Comparison of ENCODE assay signal across 19 mouse cellular contexts in the genomic region with DNA sequence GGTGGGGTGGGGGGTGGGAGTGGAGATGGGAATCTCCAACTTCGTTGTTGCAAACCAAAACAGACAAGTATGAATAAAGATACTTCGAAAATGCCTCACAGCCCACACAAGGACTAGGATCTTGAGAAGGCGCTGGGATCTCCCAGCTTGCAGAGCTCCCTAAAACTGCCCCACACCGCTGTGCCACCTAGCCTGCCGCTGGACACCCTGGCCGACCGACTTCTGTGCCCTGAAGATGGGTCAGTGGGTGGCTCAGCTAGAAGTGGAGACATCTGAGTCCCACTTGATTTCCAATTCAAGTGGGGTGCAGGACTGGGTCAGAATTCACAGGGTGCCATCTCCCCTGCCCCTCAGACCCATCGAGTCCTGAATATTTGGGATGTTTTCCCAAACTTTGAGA. TPM values are rescaled to one million over a fixed set of nuclear protein-coding genes. Genes with fewer than 3 reads are reported as not detected.
DNase-seq lines count a peak whose midpoint lies in the region; ATAC-seq and TF ChIP-seq lines count a peak whose summit lies in the region.
"Had no signal": no experiment of that assay in that cellular context is flagged by ENCODE, and none has a peak within 500 bp of the region (broad histone marks: within the 10 kb centered on the region; RNA-seq: fewer than 3 reads in every experiment).

No protein-coding gene starts in this region.

- WGBS in heart, embryonic 11.5 days (ENCODE audit: insufficient replicate concordance): 39% methylated on average over 8 of the region's 8 CpGs
- 68% methylated on average over 8 of the region's 8 CpGs for WGBS in heart, adult 2 months
- WGBS in kidney, embryonic 14.5 days: 21% methylated on average over 8 of the region's 8 CpGs
- 10% methylated on average over 8 of the region's 8 CpGs for WGBS in embryonic facial prominence, embryonic 10.5 days
- WGBS in embryonic facial prominence, embryonic 14.5 days: 33% methylated on average over 6 of the region's 8 CpGs
- WGBS in liver, embryonic 11.5 days: 20% methylated on average over 8 of the region's 8 CpGs

- intact Hi-C loops in heart, adult 2 months (cut with DNase I): no loop called here

- peak overlapping the region; percentile 10; the same call in 1 of the 2 replicates for H3K27ac ChIP-seq in heart, embryonic 11.5 days (ENCODE audit: low read depth, low read length)
- no peak overlapping the region for H3K27ac ChIP-seq in heart, adult 2 months
- peak overlapping the region; percentile 37; the same call in 1 of the 2 replicates for H3K27ac ChIP-seq in kidney, embryonic 14.5 days (ENCODE audit: low read depth, low read length)
- no peak overlapping the region for H3K27ac ChIP-seq in embryonic facial prominence, embryonic 10.5 days (replicated peaks)
- no peak overlapping the region for H3K27ac ChIP-seq in embryonic facial prominence, embryonic 14.5 days (replicated peaks; ENCODE audit: low read depth, low read length)
- no peak overlapping the region for H3K27ac ChIP-seq in liver, embryonic 11.5 days (ENCODE audit: low read depth, low read length)
- H3K27ac ChIP-seq: heart, embryonic 15.5 days had no signal

- no peaks in the 10 kb centered on the region for H3K79me2 ChIP-seq in heart, adult 2 months (replicated peaks; ENCODE audit: control insufficient read depth, insufficient read depth, low read length)

- 0 out of 2 replicates have a peak overlapping the region, but pooled peaks have one; percentile 75 for H3K4me3 ChIP-seq in heart, embryonic 11.5 days (ENCODE audit: low read depth, low read length)
- H3K4me3 ChIP-seq in heart, adult 2 months: no peak overlapping the region
- H3K4me3 ChIP-seq in kidney, embryonic 14.5 days (ENCODE audit: low read length): peak overlapping the region; percentile 92
- H3K4me3 ChIP-seq in embryonic facial prominence, embryonic 10.5 days: peak overlapping the region; percentile 77; the same call in 1 of the 2 replicates
- peak overlapping the region; percentile 59; the same call in 1 of the 2 replicates for H3K4me3 ChIP-seq in embryonic facial prominence, embryonic 14.5 days (ENCODE audit: low read depth, low read length)
- no peak overlapping the region for H3K4me3 ChIP-seq in liver, embryonic 11.5 days (ENCODE audit: low read depth, low read length)

- H3K27me3 ChIP-seq in heart, embryonic 11.5 days (ENCODE audit: control insufficient read depth, insufficient read depth, low read length): peaks cover 78% of the 10 kb centered on the region
- peaks cover 15% of the 10 kb centered on the region for H3K27me3 ChIP-seq in heart, adult 2 months (ENCODE audit: control insufficient read depth, insufficient read depth, low read length)
- H3K27me3 ChIP-seq in kidney, embryonic 14.5 days (ENCODE audit: control insufficient read depth, insufficient read depth, low read length): peaks cover 23% of the 10 kb centered on the region
- peaks cover 100% of the 10 kb centered on the region for H3K27me3 ChIP-seq in embryonic facial prominence, embryonic 10.5 days (replicated peaks; ENCODE audit: low read depth, poor library complexity, severe bottlenecking)
- H3K27me3 ChIP-seq in embryonic facial prominence, embryonic 14.5 days (replicated peaks; ENCODE audit: control insufficient read depth, insufficient read depth, low read length): peaks cover 97% of the 10 kb centered on the region
- peaks cover 99% of the 10 kb centered on the region for H3K27me3 ChIP-seq in liver, embryonic 11.5 days (replicated peaks; ENCODE audit: control insufficient read depth, insufficient read depth, low read length)

- TF ChIP-seq EP300 in heart, adult 2 months (IDR thresholded peaks at IDR 0.05; ENCODE audit: insufficient read depth, low read depth, low read length): no peak

- no peak for TF ChIP-seq CTCF in heart, adult 2 months (IDR thresholded peaks at IDR 0.05)

- TF ChIP-seq POLR2A in heart, adult 2 months (IDR thresholded peaks at IDR 0.05; ENCODE audit: insufficient read depth, low read depth, low read length): no peak

- H3K9me3 ChIP-seq in heart, embryonic 11.5 days (replicated peaks; ENCODE audit: control insufficient read depth, low read length): no peaks in the 10 kb centered on the region
- no peaks in the 10 kb centered on the region for H3K9me3 ChIP-seq in kidney, embryonic 14.5 days (ENCODE audit: control insufficient read depth, low read length)
- H3K9me3 ChIP-seq in embryonic facial prominence, embryonic 10.5 days: peaks cover 4% of the 10 kb centered on the region; the same call in 1 of the 2 replicates
- H3K9me3 ChIP-seq in embryonic facial prominence, embryonic 14.5 days (ENCODE audit: control insufficient read depth, low read length): no peaks in the 10 kb centered on the region
- no peaks in the 10 kb centered on the region for H3K9me3 ChIP-seq in liver, embryonic 11.5 days (ENCODE audit: control insufficient read depth, low read length)
- H3K9me3 ChIP-seq: heart, embryonic 15.5 days had no signal

- H3K4me1 ChIP-seq in heart, embryonic 11.5 days (ENCODE audit: control insufficient read depth, insufficient read depth, low read length): peaks cover 26% of the 10 kb centered on the region
- no peaks in the 10 kb centered on the region for H3K4me1 ChIP-seq in heart, adult 2 months (ENCODE audit: control insufficient read depth, insufficient read depth, low read length)
- H3K4me1 ChIP-seq in kidney, embryonic 14.5 days (ENCODE audit: control insufficient read depth, insufficient read depth, low read length): peaks cover 37% of the 10 kb centered on the region; the same call in 1 of the 2 replicates
- peaks cover 70% of the 10 kb centered on the region for H3K4me1 ChIP-seq in embryonic facial prominence, embryonic 10.5 days
- H3K4me1 ChIP-seq in embryonic facial prominence, embryonic 14.5 days (ENCODE audit: control insufficient read depth, insufficient read depth, low read length): peaks cover 7% of the 10 kb centered on the region
- no peaks in the 10 kb centered on the region; the same call in none of the 2 replicates for H3K4me1 ChIP-seq in liver, embryonic 11.5 days (replicated peaks; ENCODE audit: control insufficient read depth, insufficient read depth, low read length)

- no peak for DNase-seq in heart, adult 2 months
- DNase-seq in kidney, postnatal 4 days: no peak
- no peak for DNase-seq in embryonic facial prominence, embryonic 10.5 days (ENCODE audit: low spot score)
- no peak for DNase-seq in embryonic facial prominence, embryonic 14.5 days (ENCODE audit: low spot score)
- no peak for DNase-seq in liver, embryonic 11.5 days (ENCODE audit: low spot score)
- DNase-seq: adrenal gland, postnatal 25 days; cerebellum, adult 8-10 months; gastrocnemius, postnatal 14 days; kidney, postnatal 14 days; liver; lung, adult 18-20 months; retina, postnatal 1 day; thymus, postnatal 36 days had no signal

- no peak overlapping the region for H3K9ac ChIP-seq in heart, embryonic 11.5 days (ENCODE audit: low read depth, low read length)
- no peak overlapping the region for H3K9ac ChIP-seq in heart, adult 2 months (ENCODE audit: low read depth, low read length)
- peak overlapping the region; percentile 98 for H3K9ac ChIP-seq in kidney, embryonic 14.5 days (ENCODE audit: low read depth, low read length)
- peak overlapping the region; percentile 15; the same call in 1 of the 2 replicates for H3K9ac ChIP-seq in embryonic facial prominence, embryonic 14.5 days (ENCODE audit: low read depth, low read length)
- no peak overlapping the region for H3K9ac ChIP-seq in liver, embryonic 11.5 days (ENCODE audit: low read depth, low read length)
- H3K9ac ChIP-seq: heart, embryonic 15.5 days had no signal

- no peak for ATAC-seq in heart, embryonic 11.5 days (replicated peaks; ENCODE audit: insufficient number of reproducible peaks, low FRiP score, low TSS enrichment)
- no peak for ATAC-seq in kidney, embryonic 14.5 days (ENCODE audit: low FRiP score, low TSS enrichment)
- ATAC-seq in embryonic facial prominence, embryonic 14.5 days (ENCODE audit: low read depth): no peak
- ATAC-seq in liver, embryonic 11.5 days (replicated peaks; ENCODE audit: low FRiP score): no peak

- peak overlapping the region; percentile 91 for H3K4me2 ChIP-seq in heart, embryonic 11.5 days
- H3K4me2 ChIP-seq in kidney, embryonic 14.5 days (replicated peaks; ENCODE audit: low read depth, low read length): peak overlapping the region; percentile 57
- H3K4me2 ChIP-seq in embryonic facial prominence, embryonic 14.5 days (ENCODE audit: low read depth, low read length): peak overlapping the region; percentile 91; the same call in 1 of the 2 replicates
- H3K4me2 ChIP-seq in liver, embryonic 11.5 days: no peak overlapping the region

- H3K36me3 ChIP-seq in heart, embryonic 11.5 days (ENCODE audit: control insufficient read depth, insufficient read depth, low read length): no peaks in the 10 kb centered on the region
- no peaks in the 10 kb centered on the region for H3K36me3 ChIP-seq in heart, adult 2 months (ENCODE audit: control insufficient read depth, insufficient read depth, low read length)
- H3K36me3 ChIP-seq in kidney, embryonic 14.5 days (ENCODE audit: control insufficient read depth, insufficient read depth, low read length): peaks cover 41% of the 10 kb centered on the region
- H3K36me3 ChIP-seq in embryonic facial prominence, embryonic 10.5 days (replicated peaks): peaks cover 21% of the 10 kb centered on the region
- no peaks in the 10 kb centered on the region for H3K36me3 ChIP-seq in embryonic facial prominence, embryonic 14.5 days (ENCODE audit: control insufficient read depth, insufficient read depth, low read length)
- H3K36me3 ChIP-seq in liver, embryonic 11.5 days (ENCODE audit: control insufficient read depth, insufficient read depth, low read length): no peaks in the 10 kb centered on the region; the same call in 1 of the 2 replicates
- H3K36me3 ChIP-seq: heart, embryonic 15.5 days had no signal

RNA-seq across cellular contexts. Expression of a gene that starts 5.7 kb away (rescaled TPM):
- 12.7 and 14.1 TPM in 2 replicates for polyA plus RNA-seq in heart, embryonic 11.5 days (2014; fragmentation: Nextera tagmentation; extraction: Ambion mirVana)
- 1 to 10 TPM; 2.0 to 2.2 TPM for total RNA-seq in heart, adult 2 months (2021)
- polyA plus RNA-seq in heart, adult 2 months (2012; rRNA removed): 0.97 and 2.0 TPM in 2 replicates
- 48.3 and 52.3 TPM in 2 replicates for polyA plus RNA-seq in kidney, embryonic 14.5 days (2014; fragmentation: Nextera tagmentation; extraction: Ambion mirVana)
- 11.7 and 15.2 TPM in 2 replicates for polyA plus RNA-seq in embryonic facial prominence, embryonic 10.5 days (2016; fragmentation: Nextera tagmentation; extraction: Ambion mirVana)
- polyA plus RNA-seq in embryonic facial prominence, embryonic 14.5 days (2014; fragmentation: Nextera tagmentation; extraction: Ambion mirVana): 7.4 and 9.4 TPM in 2 replicates
- polyA plus RNA-seq in liver, embryonic 11.5 days (2014; fragmentation: Nextera tagmentation; extraction: Ambion mirVana): 2.6 and 3.4 TPM in 2 replicates
- total RNA-seq: common myeloid progenitor, adult 5-6 weeks; megakaryocyte-erythroid progenitor cell, adult 5-6 weeks; neutrophil, adult 5-6 weeks had no signal

RNA-seq across cellular contexts. Expression of a gene that starts 6.0 kb away (rescaled TPM):
- polyA plus RNA-seq in heart, embryonic 11.5 days (2014; fragmentation: Nextera tagmentation; extraction: Ambion mirVana): 0.69 and 1.2 TPM in 2 replicates
- total RNA-seq in heart, adult 2 months (2021): under 1 TPM; 0.07 to 0.08 TPM
- polyA plus RNA-seq in heart, adult 2 months (2012; rRNA removed): 0.08 and 0.09 TPM in 2 replicates
- polyA plus RNA-seq in kidney, embryonic 14.5 days (2014; fragmentation: Nextera tagmentation; extraction: Ambion mirVana): 6.6 and 7.1 TPM in 2 replicates
- 2.8 and 4.6 TPM in 2 replicates for polyA plus RNA-seq in embryonic facial prominence, embryonic 10.5 days (2016; fragmentation: Nextera tagmentation; extraction: Ambion mirVana)
- 0.32 and 0.96 TPM in 2 replicates for polyA plus RNA-seq in embryonic facial prominence, embryonic 14.5 days (2014; fragmentation: Nextera tagmentation; extraction: Ambion mirVana)
- 0.61 and 0.73 TPM in 2 replicates for polyA plus RNA-seq in liver, embryonic 11.5 days (2014; fragmentation: Nextera tagmentation; extraction: Ambion mirVana)
- total RNA-seq: common myeloid progenitor, adult 5-6 weeks; megakaryocyte-erythroid progenitor cell, adult 5-6 weeks; neutrophil, adult 5-6 weeks had no signal

RNA-seq across cellular contexts. Expression of a gene that starts 13.5 kb away (rescaled TPM):
- 45.1 and 46.2 TPM in 2 replicates for polyA plus RNA-seq in heart, embryonic 11.5 days (2014; fragmentation: Nextera tagmentation; extraction: Ambion mirVana)
- 10 to 100 TPM; 12.8 to 13.5 TPM for total RNA-seq in heart, adult 2 months (2021)
- polyA plus RNA-seq in heart, adult 2 months (2012; rRNA removed): 26.4 and 27.7 TPM in 2 replicates
- polyA plus RNA-seq in kidney, embryonic 14.5 days (2014; fragmentation: Nextera tagmentation; extraction: Ambion mirVana): 67.0 and 72.8 TPM in 2 replicates
- polyA plus RNA-seq in embryonic facial prominence, embryonic 10.5 days (2016; fragmentation: Nextera tagmentation; extraction: Ambion mirVana): 68.2 and 72.3 TPM in 2 replicates
- polyA plus RNA-seq in embryonic facial prominence, embryonic 14.5 days (2014; fragmentation: Nextera tagmentation; extraction: Ambion mirVana): 46.1 and 56.7 TPM in 2 replicates
- 48.1 and 50.6 TPM in 2 replicates for polyA plus RNA-seq in liver, embryonic 11.5 days (2014; fragmentation: Nextera tagmentation; extraction: Ambion mirVana)

RNA-seq across cellular contexts. Expression of a gene that starts 37.5 kb away (rescaled TPM):
- 3.1 and 9.0 TPM in 2 replicates for polyA plus RNA-seq in heart, embryonic 11.5 days (2014; fragmentation: Nextera tagmentation; extraction: Ambion mirVana)
- under 1 TPM; 0.13 to 0.43 TPM for total RNA-seq in heart, adult 2 months (2021)
- 0.44 and 1.2 TPM in 2 replicates for polyA plus RNA-seq in heart, adult 2 months (2012; rRNA removed)
- polyA plus RNA-seq in kidney, embryonic 14.5 days (2014; fragmentation: Nextera tagmentation; extraction: Ambion mirVana): 0.74 and 0.93 TPM in 2 replicates
- polyA plus RNA-seq in embryonic facial prominence, embryonic 10.5 days (2016; fragmentation: Nextera tagmentation; extraction: Ambion mirVana): 28.8 and 30.1 TPM in 2 replicates
- 7.0 and 7.6 TPM in 2 replicates for polyA plus RNA-seq in embryonic facial prominence, embryonic 14.5 days (2014; fragmentation: Nextera tagmentation; extraction: Ambion mirVana)
- polyA plus RNA-seq in liver, embryonic 11.5 days (2014; fragmentation: Nextera tagmentation; extraction: Ambion mirVana): 37.6 and 37.8 TPM in 2 replicates
- total RNA-seq: common myeloid progenitor, adult 5-6 weeks; megakaryocyte-erythroid progenitor cell, adult 5-6 weeks; neutrophil, adult 5-6 weeks had no signal

Comparison
In these comparisons a context has a peak if more than half of its experiments do, and no peak if none do; other contexts are left out.
1. H3K27ac ChIP-seq: peak in heart, embryonic 11.5 days (single experiment) and kidney, embryonic 14.5 days (single experiment); none in heart, adult 2 months (single experiment), embryonic facial prominence, embryonic 10.5 days (single experiment), embryonic facial prominence, embryonic 14.5 days (single experiment) and liver, embryonic 11.5 days (single experiment).
2. H3K4me3 ChIP-seq: peak in heart, embryonic 11.5 days (single experiment), kidney, embryonic 14.5 days (single experiment), embryonic facial prominence, embryonic 10.5 days (single experiment) and embryonic facial prominence, embryonic 14.5 days (single experiment); none in heart, adult 2 months (single experiment) and liver, embryonic 11.5 days (single experiment).
3. H3K9ac ChIP-seq: peak in kidney, embryonic 14.5 days (single experiment) and embryonic facial prominence, embryonic 14.5 days (single experiment); none in heart, embryonic 11.5 days (single experiment), heart, adult 2 months (single experiment) and liver, embryonic 11.5 days (single experiment).